Mouse (Mus musculus) lung, postnatal 4 days (tissue): Measurements from ENCODE around the gene Vopp1.
A peak's percentile ranks its signal among the peaks of the same experiment; 100 is the strongest.

Experiments
- DNase-seq, 2 experiments: peaks; one replicate each; pipeline ENCODE4 v3.0.0; 2021

The Vopp1 gene

GRCm38 (mm10) chr6:57782658-57783057, 42.3 kb downstream of the Vopp1 start:
- no peak for DNase-seq

GRCm38 (mm10) chr6:57780359-57780758, 44.6 kb downstream of the Vopp1 start:
- DNase-seq = no peak

DNA sequence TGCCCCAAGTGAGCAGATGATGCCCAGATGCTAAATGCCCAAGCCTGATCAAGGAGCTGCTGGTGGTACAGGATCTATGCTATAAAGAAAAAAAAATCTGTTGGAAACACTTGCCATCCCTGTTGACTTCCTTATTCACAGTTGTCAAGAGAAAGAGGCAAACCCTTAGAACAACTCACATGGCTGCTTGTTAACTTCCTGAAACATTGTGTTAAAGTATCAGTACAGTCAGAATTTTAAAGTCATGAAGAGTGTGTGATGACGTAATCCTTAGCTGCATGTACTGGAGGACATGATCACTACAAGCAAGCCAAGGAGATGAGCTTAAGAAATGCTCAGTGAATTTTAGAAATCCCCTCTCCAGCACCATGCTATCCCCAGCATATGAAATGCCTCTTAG, 51.2 kb downstream of the Vopp1 start:
- no peak for DNase-seq

DNA sequence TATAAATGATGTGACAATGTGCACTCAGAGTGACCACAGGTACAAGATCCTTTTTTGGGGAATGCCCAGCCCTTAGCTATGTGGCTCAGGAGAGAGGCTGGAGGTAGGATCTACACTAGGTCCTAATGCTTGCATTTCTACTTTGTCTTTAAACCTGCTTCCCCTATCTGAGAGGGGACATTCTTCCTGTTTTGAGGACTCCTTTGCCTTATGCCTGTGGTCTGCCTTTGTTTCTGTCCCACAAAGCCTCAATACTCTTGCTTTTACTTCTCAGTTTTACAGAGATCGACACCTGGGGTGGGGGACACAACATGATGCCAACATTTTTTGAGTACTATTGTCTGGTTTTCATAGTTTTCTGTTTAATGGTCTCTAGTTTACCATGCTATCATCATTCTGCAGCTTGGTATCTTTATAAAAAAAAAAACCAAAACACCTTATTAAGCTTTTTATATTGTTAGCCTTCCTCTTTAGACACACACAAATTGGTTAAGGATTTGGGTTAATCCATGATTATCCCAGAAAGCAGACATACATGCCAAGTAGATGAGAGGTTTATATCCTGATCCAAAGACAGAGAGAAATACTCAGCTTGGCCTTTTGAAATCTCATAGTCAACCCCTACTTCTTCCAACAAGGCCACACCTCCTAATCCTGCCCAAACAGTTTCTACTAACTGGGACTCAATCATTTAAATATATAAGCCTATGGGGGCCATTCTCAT, 54.3 kb downstream of the Vopp1 start:
- no peak for DNase-seq

- DNase-seq = no peak
Observed at GRCm38 (mm10) chr6:57768948-57769525, 55.9 kb downstream of the Vopp1 start.

- no peak for DNase-seq
Observed at GRCm38 (mm10) chr6:57767112-57767868, 57.7 kb downstream of the Vopp1 start.

DNA sequence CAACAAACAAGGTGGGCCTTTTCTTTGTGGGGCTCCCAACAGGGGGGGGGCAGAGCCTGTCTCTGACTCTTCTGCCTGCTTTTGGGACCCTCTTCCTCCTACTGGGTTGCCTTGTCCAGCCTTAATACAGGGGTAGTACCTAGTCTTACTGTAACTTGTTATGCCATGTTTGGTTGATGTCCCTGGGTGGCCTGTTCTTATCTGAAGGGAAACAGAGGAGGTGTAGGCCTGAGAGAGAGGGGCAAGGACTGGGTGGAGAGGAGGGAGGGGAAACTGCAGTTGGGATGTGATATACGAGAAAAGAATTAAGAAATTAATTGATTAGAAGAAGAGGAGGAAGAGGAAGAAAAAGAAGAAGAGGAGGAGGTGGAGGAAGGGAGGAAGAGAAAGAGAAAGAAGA, 58.7 kb downstream of the Vopp1 start:
- DNase-seq = no peak

GRCm38 (mm10) chr6:57765095-57765878, 59.7 kb downstream of the Vopp1 start:
- peak; percentile 24 to 57 for DNase-seq

DNA sequence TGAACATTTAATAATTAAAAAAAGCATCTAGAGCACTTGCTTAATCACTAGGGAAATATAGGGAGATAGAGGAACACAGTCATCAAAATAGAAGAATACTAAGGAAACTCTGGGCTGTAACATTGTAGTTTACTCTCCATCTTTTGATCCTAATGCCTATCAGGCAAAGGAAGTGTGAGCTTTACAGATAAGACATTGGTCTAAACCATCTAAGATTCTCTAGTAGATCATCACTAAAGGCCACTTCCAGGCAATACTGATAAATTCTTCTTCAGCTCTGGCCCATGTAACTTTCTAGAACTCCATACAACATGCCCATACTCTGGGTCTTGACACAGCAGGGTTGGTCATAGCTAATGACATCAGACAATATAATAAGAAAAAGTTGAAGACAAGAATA, 61.9 kb downstream of the Vopp1 start:
- DNase-seq = no peak

GRCm38 (mm10) chr6:57753962-57754759, 70.8 kb downstream of the Vopp1 start:
- DNase-seq = no peak

- no peak for DNase-seq
Observed at GRCm38 (mm10) chr6:57745748-57746129, 79.2 kb downstream of the Vopp1 start.

GRCm38 (mm10) chr6:57744974-57745747, 79.8 kb downstream of the Vopp1 start:
- DNase-seq = no peak

- no peak for DNase-seq
Observed at GRCm38 (mm10) chr6:57744123-57744522, 80.8 kb downstream of the Vopp1 start.

DNA sequence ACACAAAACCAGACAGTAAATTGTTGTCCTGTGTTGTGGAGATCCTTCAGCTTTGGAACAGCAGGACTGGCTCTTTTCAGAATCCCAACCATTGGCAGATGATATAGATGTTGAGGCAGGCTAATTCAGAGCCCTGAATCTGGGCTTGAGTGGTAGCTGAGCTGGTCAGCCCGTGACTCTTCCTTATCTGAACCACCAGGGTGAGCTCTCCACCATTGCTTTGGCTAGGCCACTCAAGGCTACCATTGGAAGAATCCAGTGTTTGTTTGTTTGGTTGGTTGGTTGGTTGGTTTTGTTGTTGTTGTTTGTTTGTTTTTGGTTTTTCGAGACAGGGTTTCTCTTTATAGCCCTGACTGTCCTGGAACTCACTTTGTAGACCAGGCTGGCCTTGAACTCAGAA, 81.6 kb downstream of the Vopp1 start:
- peak in 1 of 2 experiments; percentile 29 for DNase-seq

DNA sequence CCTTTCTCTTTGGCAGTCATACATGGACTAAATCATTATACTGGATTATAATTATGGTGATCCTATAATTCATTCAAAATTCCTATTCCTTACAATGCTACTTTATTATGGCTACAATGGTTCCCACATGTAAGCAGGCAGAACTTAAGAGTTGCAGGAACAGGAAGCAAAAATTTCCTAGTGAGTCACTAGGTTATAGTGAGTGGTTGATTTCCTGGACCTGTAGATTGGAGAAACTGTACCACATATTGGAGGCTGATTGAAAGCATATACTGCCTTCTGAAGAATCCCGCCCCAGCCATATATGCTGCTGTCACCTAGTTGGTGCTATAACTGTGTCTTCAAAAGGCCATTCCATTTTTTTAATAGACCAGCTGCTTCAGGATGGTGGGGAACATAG, 82.2 kb downstream of the Vopp1 start:
- no peak for DNase-seq

GRCm38 (mm10) chr6:57721347-57721746, 103.6 kb downstream of the Vopp1 start:
- DNase-seq = no peak

- no peak for DNase-seq
Observed at GRCm38 (mm10) chr6:57711726-57712125, 113.2 kb downstream of the Vopp1 start.

DNA sequence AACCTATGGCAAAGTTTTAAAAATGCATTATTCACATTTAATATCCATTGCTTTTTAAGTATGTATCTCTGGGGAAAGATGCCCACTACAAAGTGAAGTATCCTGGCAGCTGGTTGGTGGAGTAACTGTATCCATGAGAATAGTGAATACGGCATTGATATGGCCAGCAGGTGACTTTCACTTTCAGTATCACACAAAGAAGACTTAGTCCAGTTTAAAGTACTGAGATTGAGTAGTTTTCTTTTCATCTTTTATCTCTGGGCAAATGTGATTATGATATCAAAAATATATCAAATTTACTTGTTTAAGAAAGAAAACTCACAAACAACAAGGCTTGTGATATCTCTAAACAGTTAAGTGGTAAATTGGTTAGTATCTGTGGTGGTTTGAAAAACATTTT, 118.2 kb downstream of the Vopp1 start:
- DNase-seq = no peak

- DNase-seq = peak in 1 of 2 experiments; percentile 23
Observed at GRCm38 (mm10) chr6:57703703-57704102, 121.3 kb downstream of the Vopp1 start.

GRCm38 (mm10) chr6:57702743-57703499, 122.0 kb downstream of the Vopp1 start:
- DNase-seq = peak; percentile 97

- no peak for DNase-seq
Observed at GRCm38 (mm10) chr6:57702376-57702742, 122.6 kb downstream of the Vopp1 start, which contains the start of gene Lancl2. Gene Lancl2, plus strand, starts transcription at chr6:57702540.
